Mouse (Mus musculus): ENCODE measurements around the gene Gm11554. TPM values are rescaled to one million over a fixed set of nuclear protein-coding genes. Genes with fewer than 3 reads are reported as not detected.
"Not testable (repeated sequence)": the region's sequence is repeated elsewhere in the genome, so short reads cannot be mapped to it uniquely, and the experiment has no call there.

Gene Gm11554
- polyA plus RNA-seq (2015; fragmentation: Nextera tagmentation; extraction: Ambion mirVana): not detected in 2 replicates

- not testable (repeated sequence) for H3K27ac ChIP-seq; H3K4me3 ChIP-seq; H3K9me3 ChIP-seq; H3K36me3 ChIP-seq (replicated peaks); H3K4me1 ChIP-seq; ATAC-seq (replicated peaks); H3K4me2 ChIP-seq; H3K9ac ChIP-seq; H3K27me3 ChIP-seq (replicated peaks)
- no CpG with 5 or more reads among the region's 1 CpGs for WGBS
These were observed at the start of gene Gm11554 for GRCm38 (mm10) chr11:99804346-99804745. Gene Gm11554 (minus strand): TSS chr11:99804446.

GRCm38 (mm10) chr11:99851508-99851907 is 47.3 kb upstream of the Gm11554 start, which contains the start of gene Krtap4-16:
Gene Krtap4-16 (minus strand): TSS chr11:99851608.
- Histone ChIP-seq H3K36me3 (replicated peaks) (no peaks in the 10 kb centered on the region), H3K9ac (no peak within 1 kb of the TSS), H3K9me3 (no peaks in the 10 kb centered on the region), H3K27me3 (replicated peaks) (no peaks in the 10 kb centered on the region), H3K4me1 (peaks cover 4% of the 10 kb centered on the region; the same call in 1 of the 2 replicates), H3K4me2 (no peak within 1 kb of the TSS), H3K4me3 (no peak within 1 kb of the TSS), H3K27ac (no peak within 1 kb of the TSS)
- ATAC-seq (replicated peaks): no peak

GRCm38 (mm10) chr11:99846746-99847145 is 42.5 kb upstream of the Gm11554 start:
- Histone ChIP-seq H3K27ac (no peak overlapping the region), H3K9ac (no peak overlapping the region), H3K36me3 (replicated peaks) (no peaks in the 10 kb centered on the region), H3K4me1 (no peaks in the 10 kb centered on the region), H3K27me3 (replicated peaks) (no peaks in the 10 kb centered on the region), H3K9me3 (no peaks in the 10 kb centered on the region), H3K4me3 (no peak overlapping the region), H3K4me2 (no peak overlapping the region)
- ATAC-seq (replicated peaks): no peak
- WGBS: 95% methylated on average over 2 of the region's 2 CpGs

GRCm38 (mm10) chr11:99842185-99842584 is 37.9 kb upstream of the Gm11554 start:
- Histone ChIP-seq H3K4me1 (no peaks in the 10 kb centered on the region), H3K36me3 (replicated peaks) (no peaks in the 10 kb centered on the region), H3K9ac (no peak overlapping the region), H3K27me3 (replicated peaks) (no peaks in the 10 kb centered on the region), H3K27ac (no peak overlapping the region), H3K4me2 (no peak overlapping the region), H3K9me3 (no peaks in the 10 kb centered on the region), H3K4me3 (no peak overlapping the region)
- WGBS: 57% methylated on average over 1 of the region's 1 CpGs
- ATAC-seq (replicated peaks): no peak

GRCm38 (mm10) chr11:99837966-99838365 is 33.7 kb upstream of the Gm11554 start, which contains the start of gene 2300003K06Rik:
Gene 2300003K06Rik (minus strand): TSS chr11:99838066.
- no peak for ATAC-seq (replicated peaks)
- Histone ChIP-seq H3K4me1 (no peaks in the 10 kb centered on the region), H3K27me3 (replicated peaks) (no peaks in the 10 kb centered on the region), H3K9me3 (no peaks in the 10 kb centered on the region), H3K4me2 (no peak within 1 kb of the TSS), H3K4me3 (no peak within 1 kb of the TSS), H3K9ac (no peak within 1 kb of the TSS), H3K27ac (no peak within 1 kb of the TSS), H3K36me3 (replicated peaks) (no peaks in the 10 kb centered on the region)
- WGBS: 76% methylated on average over 1 of the region's 1 CpGs

GRCm38 (mm10) chr11:99815566-99815965 is 11.3 kb upstream of the Gm11554 start, which contains the start of gene Gm11564:
Gene Gm11564 (minus strand): TSS chr11:99815666.
- not testable (repeated sequence) for H3K9me3 ChIP-seq; H3K27me3 ChIP-seq (replicated peaks); H3K4me2 ChIP-seq; H3K27ac ChIP-seq; H3K36me3 ChIP-seq (replicated peaks); H3K9ac ChIP-seq; H3K4me3 ChIP-seq; ATAC-seq (replicated peaks); H3K4me1 ChIP-seq
- WGBS: 90% methylated on average over 2 of the region's 2 CpGs

GRCm38 (mm10) chr11:99809792-99810191 is 5.5 kb upstream of the Gm11554 start, which contains the start of gene Krtap4-13:
Gene Krtap4-13 (minus strand): TSS chr11:99809892.
- H3K27ac ChIP-seq: not testable (repeated sequence)

GRCm38 (mm10) chr11:99798832-99799231 is 5.4 kb downstream of the Gm11554 start, which contains the start of gene Gm11569:
Gene Gm11569 (minus strand): TSS chr11:99798932.
- not testable (repeated sequence) for H3K27me3 ChIP-seq (replicated peaks); H3K36me3 ChIP-seq (replicated peaks); H3K9me3 ChIP-seq; H3K4me2 ChIP-seq; ATAC-seq (replicated peaks); H3K4me1 ChIP-seq; H3K27ac ChIP-seq; H3K4me3 ChIP-seq; H3K9ac ChIP-seq
- no CpG with 5 or more reads among the region's 1 CpGs for WGBS

More at GRCm38 (mm10) chr11:99809792-99810191, 5.5 kb upstream of the Gm11554 start, which contains the start of gene Krtap4-13:
- not testable (repeated sequence) for H3K36me3 ChIP-seq (replicated peaks); H3K4me1 ChIP-seq; H3K9me3 ChIP-seq; H3K4me3 ChIP-seq; H3K9ac ChIP-seq; H3K27me3 ChIP-seq (replicated peaks); ATAC-seq (replicated peaks); H3K4me2 ChIP-seq

- Histone ChIP-seq H3K4me2 (no peak within 1 kb of the TSS), H3K27ac (no peak within 1 kb of the TSS), H3K4me1 (no peaks in the 10 kb centered on the region), H3K27me3 (replicated peaks) (no peaks in the 10 kb centered on the region), H3K9me3 (no peaks in the 10 kb centered on the region), H3K36me3 (replicated peaks) (no peaks in the 10 kb centered on the region), H3K9ac (no peak within 1 kb of the TSS), H3K4me3 (no peak within 1 kb of the TSS)
- 84% methylated on average over 2 of the region's 2 CpGs for WGBS
- no peak for ATAC-seq (replicated peaks)
These were observed 10.9 kb downstream of the Gm11554 start, which contains the start of gene Gm11596 for GRCm38 (mm10) chr11:99793367-99793766. Gene Gm11596 (minus strand): TSS chr11:99793467.

- H3K27me3 ChIP-seq (replicated peaks); H3K4me2 ChIP-seq; H3K4me3 ChIP-seq; H3K9me3 ChIP-seq; ATAC-seq (replicated peaks); H3K36me3 ChIP-seq (replicated peaks); H3K4me1 ChIP-seq; H3K27ac ChIP-seq; H3K9ac ChIP-seq: not testable (repeated sequence)
These were observed 19.3 kb downstream of the Gm11554 start, which contains the start of gene Krtap4-9 for GRCm38 (mm10) chr11:99784900-99785299. Gene Krtap4-9 (plus strand): TSS chr11:99785200.

GRCm38 (mm10) chr11:99780604-99781003 is 23.6 kb downstream of the Gm11554 start, which contains the start of gene Krtap4-8:
Gene Krtap4-8 (minus strand): TSS chr11:99780704.
- Histone ChIP-seq H3K9me3 (no peaks in the 10 kb centered on the region), H3K4me1 (no peaks in the 10 kb centered on the region), H3K27ac (no peak within 1 kb of the TSS), H3K36me3 (replicated peaks) (no peaks in the 10 kb centered on the region), H3K27me3 (replicated peaks) (no peaks in the 10 kb centered on the region), H3K4me3 (no peak within 1 kb of the TSS), H3K4me2 (no peak within 1 kb of the TSS), H3K9ac (no peak within 1 kb of the TSS)
- 98% methylated on average over 2 of the region's 2 CpGs for WGBS
- no peak for ATAC-seq (replicated peaks)

GRCm38 (mm10) chr11:99778401-99778800 is 25.8 kb downstream of the Gm11554 start:
- no peak overlapping the region for H3K27ac ChIP-seq
- no peak overlapping the region for H3K4me3 ChIP-seq
- H3K4me1 ChIP-seq: no peaks in the 10 kb centered on the region
- no peak overlapping the region for H3K4me2 ChIP-seq
- H3K27me3 ChIP-seq (replicated peaks): no peaks in the 10 kb centered on the region
- no peak for ATAC-seq (replicated peaks)
- H3K9me3 ChIP-seq: no peaks in the 10 kb centered on the region
- H3K36me3 ChIP-seq (replicated peaks): no peaks in the 10 kb centered on the region
- H3K9ac ChIP-seq: no peak overlapping the region
- 52% methylated on average over 7 of the region's 7 CpGs for WGBS

GRCm38 (mm10) chr11:99772813-99773212 is 31.4 kb downstream of the Gm11554 start, which contains the start of gene Gm11595:
Gene Gm11595 (minus strand): TSS chr11:99772913.
- not testable (repeated sequence) for H3K4me2 ChIP-seq; H3K36me3 ChIP-seq (replicated peaks); ATAC-seq (replicated peaks); H3K27ac ChIP-seq; H3K4me1 ChIP-seq; H3K9ac ChIP-seq; H3K27me3 ChIP-seq (replicated peaks); H3K4me3 ChIP-seq; H3K9me3 ChIP-seq

Measured in midbrain, embryonic 15.5 days (tissue).